Mouse (Mus musculus) cerebellum, adult 2 months (tissue): ENCODE data around the gene Rtf2.

Experiments
- CTCF ChIP-seq: fragments of 200-500 bp; IDR thresholded peaks from 2 replicates; pipeline ENCODE4 v1.5.1; 2011; ENCODE audit warnings: low read depth, mild to moderate bottlenecking, control low read depth, low read length, moderate library complexity, borderline replicate concordance; ENCODE audit not compliant: insufficient read depth
- POLR2A ChIP-seq: fragments of 200-500 bp; IDR thresholded peaks from 2 replicates; pipeline ENCODE4 v1.6.1; 2011; ENCODE audit warnings: low read length, control low read depth, borderline replicate concordance; ENCODE audit not compliant: insufficient read depth

DNA sequence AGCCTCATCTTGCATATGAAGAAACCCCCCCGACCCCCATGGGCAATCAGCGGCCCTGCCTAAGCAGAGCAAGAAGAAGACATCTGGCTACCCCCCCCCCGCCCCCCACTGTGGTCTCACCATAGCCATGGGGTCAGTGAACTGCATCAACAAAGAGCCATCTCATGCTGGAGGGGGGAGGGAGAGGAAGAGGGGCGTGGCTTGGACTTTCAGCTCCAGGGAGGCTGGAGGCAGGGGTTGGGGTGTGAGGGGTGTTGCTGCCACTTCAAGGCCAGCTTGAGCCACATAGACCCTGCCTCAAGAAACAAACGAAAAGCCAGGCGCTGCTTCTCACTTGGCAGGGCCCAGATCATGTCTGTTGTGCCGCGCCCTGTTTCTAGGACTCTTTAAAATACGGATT, 44.4 kb upstream of the Rtf2 start:
- TF ChIP-seq CTCF (no peak), POLR2A (no peak)
